Mouse (Mus musculus) MEL (cell line): ENCODE measurements around the gene Kcnk3.

ENCODE experiments used
- EP300 ChIP-seq, 2 experiments: IDR thresholded peaks; 2 replicates each; pipeline ENCODE4 v1.6.1; 2011; ENCODE audit warnings: improper control_type of control experiment in 2 of 2, low read length in 2 of 2, low read depth in 1 of 2, mild to moderate bottlenecking in 1 of 2
- GATA1 ChIP-seq: IDR thresholded peaks from 2 replicates; pipeline ENCODE4 v1.6.1; 2011; ENCODE audit warnings: low read depth, low read length, improper control_type of control experiment
- HCFC1 ChIP-seq: IDR thresholded peaks from 2 replicates; pipeline ENCODE4 v1.6.1; 2012; ENCODE audit warnings: low read depth, mild to moderate bottlenecking, inconsistent platforms, low read length, improper control_type of control experiment, moderate library complexity
- JUND ChIP-seq: IDR thresholded peaks from 2 replicates; pipeline ENCODE4 v1.6.1; 2011; ENCODE audit warnings: low read depth, mild to moderate bottlenecking, improper control_type of control experiment, low read length
- POLR2A ChIP-seq, 2 experiments: IDR thresholded peaks; 2 replicates each; pipeline ENCODE4 v1.6.1; 2011 to 2012; ENCODE audit warnings: low read length in 2 of 2, mild to moderate bottlenecking in 2 of 2, control low read depth in 1 of 2, improper control_type of control experiment in 1 of 2, low read depth in 1 of 2, moderate library complexity in 1 of 2; ENCODE audit not compliant: control insufficient read depth in 1 of 2, insufficient read depth in 1 of 2, poor library complexity in 1 of 2
- RAD21 ChIP-seq: IDR thresholded peaks from 2 replicates; pipeline ENCODE4 v1.6.1; 2011; ENCODE audit warnings: mild to moderate bottlenecking, low read depth, low read length, improper control_type of control experiment
- ZKSCAN1 ChIP-seq: IDR thresholded peaks from 2 replicates; pipeline ENCODE4 v1.6.1; 2012; ENCODE audit warnings: low read depth, mild to moderate bottlenecking, inconsistent platforms, low read length, improper control_type of control experiment, moderate library complexity

GRCm38 (mm10) chr5:30646036-30646435 lies 58.1 kb downstream of the Kcnk3 start:
- TF ChIP-seq JUND (no peak), ZKSCAN1 (no peak), HCFC1 (no peak), RAD21 (no peak), GATA1 (no peak), EP300 (IDR thresholded peaks at IDR 0.05; ENCODE audit: low read depth in 1 of 2, low read length in 2 of 2) (no peak), POLR2A (IDR thresholded peaks at IDR 0.05; ENCODE audit: control insufficient read depth in 1 of 2, insufficient read depth in 1 of 2, low read depth in 1 of 2, low read length in 2 of 2, poor library complexity in 1 of 2) (no peak)
